Mouse (Mus musculus) embryonic facial prominence, embryonic 13.5 days (tissue): ENCODE measurements around the gene Patj. TPM values are rescaled to one million over a fixed set of nuclear protein-coding genes. Genes with fewer than 3 reads are reported as not detected.

Experiments
- ATAC-seq: fragments of 200-750 bp; cut with Nextera tagmentation; 2 replicates; pipeline ENCODE4 v1.8.0; 2017; ENCODE audit warnings: low read depth; ENCODE audit not compliant: insufficient number of reproducible peaks, insufficient read depth, low FRiP score, low TSS enrichment
- H3K27ac ChIP-seq: fragments of 300-500 bp; sonication (generic); 2 replicates; pipeline ENCODE4 v1.5.1; 2015; ENCODE audit warnings: moderate library complexity, mild to moderate bottlenecking, inconsistent platforms
- H3K27me3 ChIP-seq: fragments of 300-500 bp; sonication (generic); 2 replicates; pipeline ENCODE4 v1.6.1; 2015; ENCODE audit warnings: mild to moderate bottlenecking, inconsistent platforms
- H3K36me3 ChIP-seq: fragments of 300-500 bp; sonication (generic); 2 replicates; pipeline ENCODE4 v1.6.1; 2015; ENCODE audit warnings: mild to moderate bottlenecking, inconsistent platforms
- H3K4me1 ChIP-seq: fragments of 300-500 bp; sonication (generic); 2 replicates; pipeline ENCODE4 v1.6.1; 2015; ENCODE audit warnings: inconsistent platforms
- H3K4me2 ChIP-seq: fragments of 300-500 bp; sonication (generic); 2 replicates; pipeline ENCODE4 v1.6.1; 2015; ENCODE audit warnings: moderate library complexity, mild to moderate bottlenecking, inconsistent platforms
- H3K4me3 ChIP-seq: fragments of 300-500 bp; sonication (generic); 2 replicates; pipeline ENCODE4 v1.5.1; 2015; ENCODE audit warnings: mild to moderate bottlenecking, inconsistent platforms
- H3K9ac ChIP-seq: fragments of 300-500 bp; sonication (generic); 2 replicates; pipeline ENCODE4 v1.6.1; 2015; ENCODE audit warnings: mild to moderate bottlenecking, inconsistent platforms
- H3K9me3 ChIP-seq: fragments of 300-500 bp; sonication (generic); 2 replicates; pipeline ENCODE4 v1.6.1; 2016; ENCODE audit warnings: inconsistent platforms
- WGBS: fragments of 180-500 bp; shearing (Covaris S2); methylation state at CpG from one replicate; pipeline ENCODE4 v1.1.7; 2015; ENCODE audit warnings: mixed read lengths; 5-methylcytosine and 5-hydroxymethylcytosine counted together
- polyA plus RNA-seq: library from polyadenylated mRNA; unstranded; fragments of >200 nt; fragmentation: Nextera tagmentation; extraction: Ambion mirVana; gene quantifications from 2 replicates; pipeline ENCODE4 v1.2.1, GENCODE M21; 2015

Gene Patj
- polyA plus RNA-seq, 1 experiment from 2014 or later = 12.9 TPM

- no peak overlapping the region for H3K27ac ChIP-seq
- no peak overlapping the region for H3K4me2 ChIP-seq
- no peak overlapping the region for H3K9ac ChIP-seq
- H3K27me3 ChIP-seq = no peaks in the 10 kb centered on the region
- peaks cover 12% of the 10 kb centered on the region for H3K4me1 ChIP-seq
- no peak for ATAC-seq
- 63% methylated on average over 9 of the region's 9 CpGs for WGBS
- H3K36me3 ChIP-seq = no peaks in the 10 kb centered on the region
- no peak overlapping the region for H3K4me3 ChIP-seq
- no peaks in the 10 kb centered on the region for H3K9me3 ChIP-seq
Measured at GRCm38 (mm10) chr4:98560196-98560830, 164.7 kb downstream of the Patj start.

- Histone ChIP-seq H3K4me3 (no peak overlapping the region), H3K36me3 (no peaks in the 10 kb centered on the region), H3K9ac (no peak overlapping the region), H3K27me3 (no peaks in the 10 kb centered on the region), H3K9me3 (no peaks in the 10 kb centered on the region), H3K4me1 (peaks cover 12% of the 10 kb centered on the region), H3K4me2 (no peak overlapping the region), H3K27ac (no peak overlapping the region)
- ATAC-seq = no peak
- WGBS = 57% methylated on average over 5 of the region's 5 CpGs
Measured at GRCm38 (mm10) chr4:98563082-98563481, 167.5 kb downstream of the Patj start.

GRCm38 (mm10) chr4:98563506-98564195 lies 168.1 kb downstream of the Patj start:
- H3K4me2 ChIP-seq = no peak overlapping the region
- no peaks in the 10 kb centered on the region for H3K9me3 ChIP-seq
- no peak overlapping the region for H3K9ac ChIP-seq
- peaks cover 12% of the 10 kb centered on the region for H3K4me1 ChIP-seq
- no peaks in the 10 kb centered on the region for H3K36me3 ChIP-seq
- ATAC-seq = no peak; the same call in 1 of the 2 replicates
- H3K27me3 ChIP-seq = no peaks in the 10 kb centered on the region
- peak overlapping the region; percentile 12; the same call in 1 of the 2 replicates for H3K27ac ChIP-seq
- H3K4me3 ChIP-seq = no peak overlapping the region
- 64% methylated on average over 10 of the region's 10 CpGs for WGBS

- H3K36me3 ChIP-seq = no peaks in the 10 kb centered on the region
- no peak overlapping the region for H3K4me2 ChIP-seq
- H3K27ac ChIP-seq = peak overlapping the region; percentile 12; the same call in 1 of the 2 replicates
- H3K9me3 ChIP-seq = no peaks in the 10 kb centered on the region
- no peaks in the 10 kb centered on the region for H3K27me3 ChIP-seq
- H3K4me1 ChIP-seq = peaks cover 12% of the 10 kb centered on the region
- no peak overlapping the region for H3K9ac ChIP-seq
- H3K4me3 ChIP-seq = no peak overlapping the region
- WGBS = 84% methylated on average over 6 of the region's 6 CpGs
- ATAC-seq = no peak
Measured at GRCm38 (mm10) chr4:98564196-98564865, 168.7 kb downstream of the Patj start.

GRCm38 (mm10) chr4:98566741-98567140 lies 171.2 kb downstream of the Patj start:
- WGBS = 84% methylated on average over 6 of the region's 6 CpGs
- Histone ChIP-seq H3K9me3 (no peaks in the 10 kb centered on the region), H3K36me3 (no peaks in the 10 kb centered on the region), H3K9ac (no peak overlapping the region), H3K27me3 (no peaks in the 10 kb centered on the region), H3K4me2 (no peak overlapping the region), H3K4me1 (peaks cover 8% of the 10 kb centered on the region), H3K27ac (no peak overlapping the region), H3K4me3 (no peak overlapping the region)
- no peak for ATAC-seq

GRCm38 (mm10) chr4:98567457-98567856 lies 171.9 kb downstream of the Patj start:
- Histone ChIP-seq H3K36me3 (no peaks in the 10 kb centered on the region), H3K4me2 (no peak overlapping the region), H3K27me3 (no peaks in the 10 kb centered on the region), H3K4me1 (peaks cover 8% of the 10 kb centered on the region), H3K27ac (no peak overlapping the region), H3K9me3 (no peaks in the 10 kb centered on the region), H3K9ac (no peak overlapping the region), H3K4me3 (no peak overlapping the region)
- WGBS = 90% methylated on average over 9 of the region's 9 CpGs
- ATAC-seq = no peak

GRCm38 (mm10) chr4:98569904-98570303 lies 174.3 kb downstream of the Patj start:
- Histone ChIP-seq H3K4me3 (no peak overlapping the region), H3K4me1 (no peaks in the 10 kb centered on the region), H3K9ac (no peak overlapping the region), H3K27ac (no peak overlapping the region), H3K27me3 (no peaks in the 10 kb centered on the region), H3K36me3 (no peaks in the 10 kb centered on the region), H3K9me3 (0 out of 2 replicates have a peak, but pooled peaks cover 3% of the 10 kb centered on the region), H3K4me2 (no peak overlapping the region)
- WGBS = 42% methylated on average over 4 of the region's 4 CpGs
- no peak for ATAC-seq

GRCm38 (mm10) chr4:98577275-98577674 lies 181.7 kb downstream of the Patj start:
- no peak overlapping the region for H3K27ac ChIP-seq
- H3K4me1 ChIP-seq = no peaks in the 10 kb centered on the region; the same call in 1 of the 2 replicates
- H3K9me3 ChIP-seq = 0 out of 2 replicates have a peak, but pooled peaks cover 3% of the 10 kb centered on the region
- H3K9ac ChIP-seq = no peak overlapping the region
- no peaks in the 10 kb centered on the region for H3K36me3 ChIP-seq
- no peak overlapping the region for H3K4me3 ChIP-seq
- H3K27me3 ChIP-seq = no peaks in the 10 kb centered on the region
- no peak overlapping the region for H3K4me2 ChIP-seq
- ATAC-seq = no peak

- WGBS = 80% methylated on average over 3 of the region's 3 CpGs
- ATAC-seq = no peak
- Histone ChIP-seq H3K27me3 (no peaks in the 10 kb centered on the region), H3K27ac (no peak overlapping the region), H3K4me2 (no peak overlapping the region), H3K36me3 (no peaks in the 10 kb centered on the region), H3K4me3 (no peak overlapping the region), H3K9ac (no peak overlapping the region), H3K9me3 (0 out of 2 replicates have a peak, but pooled peaks cover 3% of the 10 kb centered on the region), H3K4me1 (no peaks in the 10 kb centered on the region; the same call in 1 of the 2 replicates)
Measured at GRCm38 (mm10) chr4:98577957-98578541, 182.5 kb downstream of the Patj start.

GRCm38 (mm10) chr4:98581456-98581855 lies 185.9 kb downstream of the Patj start:
- Histone ChIP-seq H3K4me2 (no peak overlapping the region), H3K36me3 (no peaks in the 10 kb centered on the region), H3K27me3 (no peaks in the 10 kb centered on the region), H3K9me3 (no peaks in the 10 kb centered on the region), H3K27ac (no peak overlapping the region), H3K4me3 (no peak overlapping the region), H3K4me1 (no peaks in the 10 kb centered on the region; the same call in 1 of the 2 replicates), H3K9ac (no peak overlapping the region)
- no peak for ATAC-seq
- WGBS = 78% methylated on average over 8 of the region's 8 CpGs

GRCm38 (mm10) chr4:98584023-98584422 lies 188.4 kb downstream of the Patj start:
- ATAC-seq = no peak
- WGBS = 80% methylated on average over 5 of the region's 5 CpGs

More at GRCm38 (mm10) chr4:98584023-98584422, 188.4 kb downstream of the Patj start:
- no peak overlapping the region for H3K4me3 ChIP-seq
- no peaks in the 10 kb centered on the region for H3K4me1 ChIP-seq
- no peaks in the 10 kb centered on the region for H3K27me3 ChIP-seq
- H3K27ac ChIP-seq = no peak overlapping the region
- H3K4me2 ChIP-seq = no peak overlapping the region
- H3K36me3 ChIP-seq = no peaks in the 10 kb centered on the region
- no peak overlapping the region for H3K9ac ChIP-seq
- H3K9me3 ChIP-seq = no peaks in the 10 kb centered on the region
